Mouse (Mus musculus) CH12.LX (cell line): ENCODE data around the gene Smim14. TPM values are rescaled to one million over a fixed set of nuclear protein-coding genes. Genes with fewer than 3 reads are reported as not detected.

Source experiments
- DNase-seq: peaks from one replicate; pipeline ENCODE4 v3.0.0-alpha.2; 2013; ENCODE audit errors: extremely low read depth
- H3K27ac ChIP-seq: 2 replicates; pipeline ENCODE4 v1.5.1; 2012; ENCODE audit warnings: low read depth, mild to moderate bottlenecking, control low read depth, moderate library complexity; ENCODE audit not compliant: insufficient read depth
- H3K27me3 ChIP-seq: replicated peaks from 2 replicates; pipeline ENCODE3; 2012; ENCODE audit warnings: inconsistent platforms
- H3K36me3 ChIP-seq, 2 experiments: replicated peaks in 1 of 2; 2 replicates each; pipeline versions ENCODE3 to v1.6.1; 2012; ENCODE audit warnings: inconsistent platforms in 1 of 2, low read length in 1 of 2, mild to moderate bottlenecking in 1 of 2, mixed read lengths in 1 of 2, moderate library complexity in 1 of 2; ENCODE audit not compliant: control insufficient read depth in 1 of 2, insufficient read depth in 1 of 2
- H3K4me1 ChIP-seq, 2 experiments: 2 replicates each; pipeline ENCODE4 v1.6.1; 2012; ENCODE audit warnings: inconsistent platforms in 1 of 2, moderate library complexity in 1 of 2; ENCODE audit not compliant: insufficient read depth in 2 of 2, control insufficient read depth in 1 of 2
- H3K4me2 ChIP-seq: 2 replicates; pipeline ENCODE4 v1.6.1; 2012; ENCODE audit warnings: low read depth, mild to moderate bottlenecking, control low read depth; ENCODE audit not compliant: poor library complexity, insufficient read depth, severe bottlenecking
- H3K4me3 ChIP-seq, 3 experiments: fragments of 150-350 bp in 1 of 3; sonication (generic) in 1 of 3; replicated peaks in 1 of 3; 2 replicates each; pipeline versions ENCODE3 to v1.5.1; 2011 to 2012; ENCODE audit warnings: low read depth in 2 of 3, low read length in 2 of 3, mild to moderate bottlenecking in 2 of 3, moderate library complexity in 2 of 3, control low read depth in 1 of 3, improper control_type of control experiment in 1 of 3, inconsistent platforms in 1 of 3, mixed read lengths in 1 of 3; ENCODE audit not compliant: poor library complexity in 1 of 3
- H3K79me2 ChIP-seq: replicated peaks from 2 replicates; pipeline ENCODE4 v1.6.1; 2012; ENCODE audit warnings: mild to moderate bottlenecking, moderate library complexity; ENCODE audit not compliant: control insufficient read depth, poor library complexity, insufficient read depth, severe bottlenecking; ENCODE audit errors: extremely low read depth
- H3K9ac ChIP-seq: 2 replicates; pipeline ENCODE4 v1.6.1; 2012; ENCODE audit warnings: low read depth, mild to moderate bottlenecking, control low read depth, moderate library complexity; ENCODE audit not compliant: insufficient read depth
- H3K9me3 ChIP-seq: replicated peaks from 2 replicates; pipeline ENCODE3; 2012; ENCODE audit warnings: low read length, inconsistent platforms, mixed read lengths
- BHLHE40 ChIP-seq: IDR thresholded peaks from 2 replicates; pipeline ENCODE4 v1.6.1; 2011; ENCODE audit warnings: mild to moderate bottlenecking, low read depth, low read length, improper control_type of control experiment
- CHD2 ChIP-seq: IDR thresholded peaks from 2 replicates; pipeline ENCODE4 v1.6.1; 2011; ENCODE audit warnings: low read length, improper control_type of control experiment
- CTCF ChIP-seq, 2 experiments: IDR thresholded peaks in 1 of 2; conservative IDR thresholded peaks in 1 of 2; 2 replicates each; pipeline ENCODE4 v1.5.1; 2011 to 2012; ENCODE audit warnings: low read depth in 2 of 2, low read length in 2 of 2, improper control_type of control experiment in 1 of 2, inconsistent platforms in 1 of 2, mild to moderate bottlenecking in 1 of 2, moderate library complexity in 1 of 2
- E2F4 ChIP-seq: IDR thresholded peaks from 2 replicates; pipeline ENCODE4 v1.6.1; 2011; ENCODE audit warnings: low read depth, low read length, improper control_type of control experiment; ENCODE audit not compliant: insufficient replicate concordance
- ELF1 ChIP-seq: IDR thresholded peaks from 2 replicates; pipeline ENCODE4 v1.6.1; 2014; ENCODE audit warnings: low read depth, mild to moderate bottlenecking, inconsistent platforms, low read length, improper control_type of control experiment
- EP300 ChIP-seq: IDR thresholded peaks from 2 replicates; pipeline ENCODE4 v1.6.1; 2011; ENCODE audit warnings: low read length, improper control_type of control experiment
- ETS1 ChIP-seq: conservative IDR thresholded peaks from 2 replicates; pipeline ENCODE4 v1.6.1; 2012; ENCODE audit warnings: low read depth, mild to moderate bottlenecking, inconsistent platforms, low read length, improper control_type of control experiment, moderate library complexity
- GABPA ChIP-seq: IDR thresholded peaks from 2 replicates; pipeline ENCODE4 v1.6.1; 2012; ENCODE audit warnings: low read depth, low read length, improper control_type of control experiment, inconsistent platforms; ENCODE audit not compliant: insufficient replicate concordance
- HCFC1 ChIP-seq: IDR thresholded peaks from 2 replicates; pipeline ENCODE4 v1.6.1; 2012; ENCODE audit warnings: low read depth, mild to moderate bottlenecking, inconsistent platforms, low read length, improper control_type of control experiment
- IRF4 ChIP-seq: IDR thresholded peaks from 2 replicates; pipeline ENCODE4 v1.6.1; 2014; ENCODE audit warnings: low read depth, mild to moderate bottlenecking, inconsistent platforms, low read length, improper control_type of control experiment
- JUND ChIP-seq: conservative IDR thresholded peaks from 2 replicates; pipeline ENCODE4 v1.6.1; 2011; ENCODE audit warnings: low read depth, low read length, improper control_type of control experiment
- KAT2A ChIP-seq: IDR thresholded peaks from 2 replicates; pipeline ENCODE4 v1.6.1; 2012; ENCODE audit warnings: low read length, improper control_type of control experiment, inconsistent platforms; ENCODE audit not compliant: insufficient replicate concordance
- MAFK ChIP-seq: IDR thresholded peaks from 2 replicates; pipeline ENCODE4 v1.6.1; 2011; ENCODE audit warnings: low read length, improper control_type of control experiment; ENCODE audit not compliant: insufficient replicate concordance
- MAX ChIP-seq: IDR thresholded peaks from 2 replicates; pipeline ENCODE4 v1.6.1; 2011; ENCODE audit warnings: low read length, improper control_type of control experiment
- MAZ ChIP-seq: IDR thresholded peaks from 2 replicates; pipeline ENCODE4 v1.6.1; 2012; ENCODE audit warnings: low read depth, mild to moderate bottlenecking, inconsistent platforms, low read length, improper control_type of control experiment, moderate library complexity
- MEF2A ChIP-seq: IDR thresholded peaks from 2 replicates; pipeline ENCODE4 v1.6.1; 2014; ENCODE audit warnings: low read depth, mild to moderate bottlenecking, inconsistent platforms, low read length, improper control_type of control experiment, borderline replicate concordance
- MXI1 ChIP-seq: IDR thresholded peaks from 2 replicates; pipeline ENCODE4 v1.6.1; 2011; ENCODE audit warnings: mild to moderate bottlenecking, low read depth, low read length, improper control_type of control experiment
- MYC ChIP-seq: IDR thresholded peaks from 2 replicates; pipeline ENCODE4 v1.6.1; 2011; ENCODE audit warnings: low read depth, mild to moderate bottlenecking, improper control_type of control experiment, low read length
- NELFE ChIP-seq: IDR thresholded peaks from 2 replicates; pipeline ENCODE4 v1.6.1; 2011; ENCODE audit warnings: low read depth, low read length, improper control_type of control experiment
- NRF1 ChIP-seq: IDR thresholded peaks from 2 replicates; pipeline ENCODE4 v1.6.1; 2014; ENCODE audit warnings: low read depth, mild to moderate bottlenecking, inconsistent platforms, low read length, improper control_type of control experiment, moderate library complexity
- PAX5 ChIP-seq: IDR thresholded peaks from 2 replicates; pipeline ENCODE4 v1.6.1; 2012; ENCODE audit warnings: low read length, inconsistent platforms, mixed read lengths
- POLR2A ChIP-seq: IDR thresholded peaks from 2 replicates; pipeline ENCODE4 v1.6.1; 2011; ENCODE audit warnings: low read depth, mild to moderate bottlenecking, improper control_type of control experiment, low read length
- POLR2AphosphoS2 ChIP-seq: IDR thresholded peaks from 2 replicates; pipeline ENCODE4 v1.6.1; 2011; ENCODE audit warnings: low read depth, low read length, improper control_type of control experiment
- RAD21 ChIP-seq: IDR thresholded peaks from 2 replicates; pipeline ENCODE4 v1.6.1; 2011; ENCODE audit warnings: low read depth, mild to moderate bottlenecking, low read length, improper control_type of control experiment, moderate library complexity
- SIN3A ChIP-seq: IDR thresholded peaks from 2 replicates; pipeline ENCODE4 v1.6.1; 2012; ENCODE audit warnings: low read length, improper control_type of control experiment, inconsistent platforms
- SMC3 ChIP-seq: IDR thresholded peaks from 2 replicates; pipeline ENCODE4 v1.6.1; 2011; ENCODE audit warnings: low read depth, low read length, improper control_type of control experiment
- TCF12 ChIP-seq: IDR thresholded peaks from 2 replicates; pipeline ENCODE4 v1.6.1; 2014; ENCODE audit warnings: low read depth, mild to moderate bottlenecking, inconsistent platforms, low read length, improper control_type of control experiment
- UBTF ChIP-seq: IDR thresholded peaks from 2 replicates; pipeline ENCODE4 v1.6.1; 2012; ENCODE audit warnings: low read depth, mild to moderate bottlenecking, inconsistent platforms, low read length, improper control_type of control experiment, moderate library complexity
- USF1 ChIP-seq: IDR thresholded peaks from 2 replicates; pipeline ENCODE4 v1.6.1; 2014; ENCODE audit warnings: low read depth, mild to moderate bottlenecking, inconsistent platforms, low read length, improper control_type of control experiment
- USF2 ChIP-seq: conservative IDR thresholded peaks from 2 replicates; pipeline ENCODE4 v1.6.1; 2011; ENCODE audit warnings: low read depth, low read length, improper control_type of control experiment
- ZC3H11A ChIP-seq: IDR thresholded peaks from 2 replicates; pipeline ENCODE4 v1.6.1; 2012; ENCODE audit warnings: low read depth, mild to moderate bottlenecking, inconsistent platforms, low read length, improper control_type of control experiment
- ZKSCAN1 ChIP-seq: IDR thresholded peaks from 2 replicates; pipeline ENCODE4 v1.6.1; 2012; ENCODE audit warnings: low read depth, inconsistent platforms, low read length, improper control_type of control experiment, borderline replicate concordance
- dilution Hi-C: fragments of 300-500 bp; cut with MboI; formaldehyde crosslinking; loops from 2 replicates; pipeline ENCODE4 v1.14.3; 2020; ENCODE audit warnings: low sequenced_read_pairs; ENCODE audit not compliant: extremely low pct_unique_long_range_greater_than_20kb, extremely low pct_ligation_motif_present
- in situ Hi-C: fragments of 300-500 bp; cut with MboI; formaldehyde crosslinking; loops from 3 replicates; pipeline ENCODE4 v1.14.3; 2019; ENCODE audit warnings: low sequenced_read_pairs, low pct_ligation_motif_present, low pct_unique_long_range_greater_than_20kb, mixed read lengths
- polyA plus RNA-seq: library from polyadenylated mRNA; unstranded; fragments of >175 nt; gene quantifications from 2 replicates; pipeline ENCODE4 v1.2.1, GENCODE M21; 2012; ENCODE audit warnings: low read depth; ENCODE audit not compliant: insufficient read length
- total RNA-seq, 2 experiments: library from RNA; depleted of rRNA; stranded (reverse); fragments of 300-350 nt in 1 of 2; fragments of >200 nt in 1 of 2; gene quantifications; 2 replicates each; pipeline ENCODE4 v1.2.3; 2012 to 2014

Gene Smim14
- total and polyA plus RNA-seq, 3 experiments = 11.4 to 50.2 (median 19.7) TPM

DNA sequence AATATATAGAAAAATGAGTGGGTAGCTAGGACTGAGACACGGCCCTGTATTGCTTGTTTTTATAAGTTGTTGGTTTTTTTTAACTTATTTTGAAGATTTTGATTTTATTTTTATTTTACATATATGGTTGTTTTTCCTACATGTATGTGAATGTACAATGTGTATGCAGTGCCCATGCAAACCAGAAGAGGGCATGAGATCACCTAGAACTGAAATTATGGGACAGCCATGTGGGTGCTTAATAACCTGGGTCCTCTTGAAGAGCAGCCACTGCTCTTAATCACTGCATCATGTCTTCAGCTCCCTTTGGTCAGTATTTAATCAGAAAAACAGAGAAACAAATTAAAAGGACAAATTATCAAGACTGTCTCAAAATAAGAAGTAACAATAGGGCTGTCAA lies 15.2 kb downstream of the Smim14 start:
- DNase-seq = no peak
- Histone ChIP-seq H3K4me1 (peaks cover 0 to under 1% of the 10 kb centered on the region in 2 experiments; a peak in 1 of 4 replicates), H3K27ac (no peak overlapping the region), H3K79me2 (no peaks in the 10 kb centered on the region), H3K4me3 (no peak overlapping the region), H3K27me3 (no peaks in the 10 kb centered on the region), H3K9ac (no peak overlapping the region), H3K36me3 (no peaks in the 10 kb centered on the region), H3K4me2 (no peak overlapping the region), H3K9me3 (peaks cover 6% of the 10 kb centered on the region)
- TF ChIP-seq SMC3 (peak; percentile 38), BHLHE40 (no peak), IRF4 (no peak), CHD2 (no peak), POLR2AphosphoS2 (no peak), CTCF (conservative IDR thresholded peaks at IDR 0.05 in 1 of 2, IDR thresholded peaks at IDR 0.05 in 1 of 2; ENCODE audit: low read depth in 2 of 2, low read length in 2 of 2) (peak in 1 of 2 experiments; percentile 55; a peak in 2 of 4 replicates), RAD21 (peak; percentile 39), NRF1 (no peak)
- dilution Hi-C loops (no loop called here), in situ Hi-C loops (no loop called here)

DNA sequence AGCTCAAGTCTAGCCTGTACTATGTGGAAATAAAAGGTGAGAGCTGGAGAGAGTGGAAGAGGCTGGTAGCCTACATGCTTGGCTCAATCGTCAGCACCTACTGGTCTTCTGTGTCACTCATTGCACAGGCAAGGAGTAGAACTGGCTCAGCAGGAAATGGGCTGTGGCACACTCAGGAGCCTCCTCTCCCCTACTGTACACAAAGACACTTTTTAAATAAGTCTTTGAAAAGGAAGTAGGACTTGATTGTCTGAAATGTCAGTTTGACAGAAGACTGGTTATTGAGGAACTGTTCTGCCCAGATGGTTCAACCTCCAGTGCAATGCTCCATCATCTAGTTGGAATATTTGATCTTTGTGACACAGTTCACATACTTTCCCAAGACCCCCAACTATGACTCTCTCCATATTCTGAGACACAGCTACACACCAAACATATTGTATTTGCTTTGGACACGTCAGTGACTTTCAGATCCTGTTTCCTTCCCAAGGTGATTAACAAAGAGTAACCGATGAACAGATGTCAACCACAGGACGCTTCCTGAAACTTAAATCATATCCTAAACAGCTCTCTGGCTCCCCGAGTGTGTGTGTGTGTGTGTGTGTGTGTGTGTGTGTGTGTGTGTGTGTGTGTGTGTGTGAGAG lies 22.2 kb downstream of the Smim14 start:
- peak overlapping the region; percentile 68 for H3K4me2 ChIP-seq
- in situ Hi-C loops (no loop called here), dilution Hi-C loops (no loop called here)
- no peaks in the 10 kb centered on the region for H3K36me3 ChIP-seq
- peak overlapping the region; percentile 2 for H3K27ac ChIP-seq
- peaks cover 9 to 30% of the 10 kb centered on the region in 2 experiments for H3K4me1 ChIP-seq
- DNase-seq = peak; percentile 89
- peaks cover 10% of the 10 kb centered on the region for H3K9me3 ChIP-seq
- H3K9ac ChIP-seq = no peak overlapping the region
- H3K4me3 ChIP-seq = no peak overlapping the region
- no peaks in the 10 kb centered on the region for H3K27me3 ChIP-seq
- no peaks in the 10 kb centered on the region for H3K79me2 ChIP-seq
- TF ChIP-seq HCFC1 (no peak), E2F4 (no peak), POLR2AphosphoS2 (no peak), USF1 (no peak), USF2 (no peak), MAZ (no peak), ZC3H11A (no peak), MAX (no peak), MXI1 (no peak), KAT2A (no peak), PAX5 (no peak), MAFK (0 out of 2 replicates have a peak, but pooled peaks have one; percentile 12), TCF12 (peak; percentile 64; the same call in 1 of the 2 replicates), POLR2A (no peak), BHLHE40 (peak; percentile 62; the same call in 1 of the 2 replicates), GABPA (no peak), ETS1 (peak; percentile 83), MEF2A (peak; percentile 52), ZKSCAN1 (no peak), JUND (peak; percentile 62; the same call in 1 of the 2 replicates), NELFE (peak; percentile 1; the same call in 1 of the 2 replicates), SIN3A (peak; percentile 51; the same call in 1 of the 2 replicates), ELF1 (peak; percentile 54), MYC (no peak), EP300 (peak; percentile 93), UBTF (no peak), NRF1 (no peak)
